Mouse (Mus musculus) lung, adult 2 months (tissue): ENCODE measurements around the gene Tacc2.

Source experiments
- CTCF ChIP-seq: fragments of 200-500 bp; IDR thresholded peaks from 2 replicates; pipeline ENCODE4 v1.5.1; 2011; ENCODE audit warnings: mild to moderate bottlenecking, low read length, control low read depth; ENCODE audit not compliant: insufficient read depth
- POLR2A ChIP-seq: fragments of 200-500 bp; IDR thresholded peaks from 2 replicates; pipeline ENCODE4 v1.6.1; 2011; ENCODE audit warnings: low read depth, mild to moderate bottlenecking, control low read depth, low read length, borderline replicate concordance; ENCODE audit errors: extremely low read depth

- TF ChIP-seq POLR2A: no peak
- no peak for TF ChIP-seq CTCF
Measured at GRCm38 (mm10) chr7:130812407-130812806, 235.2 kb downstream of the Tacc2 start.
